Mouse (Mus musculus): Measurements from ENCODE around the gene Map4k4. TPM values are rescaled to one million over a fixed set of nuclear protein-coding genes. Genes with fewer than 3 reads are reported as not detected.

Map4k4 gene
- total RNA-seq, 2 experiments from 2014 or later = 200 to 208 TPM

DNA sequence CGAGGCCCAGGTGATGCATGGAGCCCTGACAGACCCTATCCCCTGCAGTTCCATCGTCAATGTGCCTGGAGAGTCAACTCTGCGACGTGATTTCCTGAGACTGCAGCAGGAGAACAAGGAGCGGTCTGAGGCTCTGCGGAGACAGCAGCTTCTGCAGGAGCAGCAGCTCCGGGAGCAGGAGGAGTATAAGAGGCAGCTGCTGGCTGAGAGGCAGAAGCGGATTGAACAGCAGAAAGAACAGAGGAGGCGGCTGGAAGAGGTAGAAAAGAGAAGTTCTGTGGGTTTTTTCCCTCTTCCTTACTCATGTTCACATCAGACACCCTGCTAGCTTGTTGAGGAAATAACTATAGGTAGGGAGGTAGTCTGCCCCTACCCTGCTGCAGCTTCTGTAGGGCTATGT, 89.3 kb downstream of the Map4k4 start:
- no peak for DNase-seq (ENCODE audit: low spot score in 2 of 2)

- no peak for DNase-seq (ENCODE audit: low spot score in 2 of 2)
Observed at GRCm38 (mm10) chr1:39993921-39994320, 93.2 kb downstream of the Map4k4 start.

DNA sequence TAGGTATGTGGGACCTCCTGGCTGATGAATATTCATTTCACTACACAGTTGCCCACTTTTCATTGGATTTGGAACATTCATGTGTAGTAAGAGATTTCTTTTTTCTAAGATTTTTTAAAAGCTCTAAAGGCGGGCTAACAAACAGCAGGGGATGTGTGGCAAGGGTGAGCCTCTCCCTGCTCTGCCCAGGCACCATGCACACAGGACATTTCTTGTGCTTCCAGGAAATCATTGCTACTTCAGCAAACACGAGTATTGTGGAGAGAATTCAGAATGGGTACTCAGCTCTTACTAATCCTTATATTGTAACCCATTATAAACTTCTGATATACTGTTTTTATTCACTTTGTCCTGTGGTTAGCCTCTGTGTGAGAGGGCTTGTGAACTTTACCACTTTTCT, 94.9 kb downstream of the Map4k4 start:
- no peak for DNase-seq (ENCODE audit: low spot score in 2 of 2)

DNA sequence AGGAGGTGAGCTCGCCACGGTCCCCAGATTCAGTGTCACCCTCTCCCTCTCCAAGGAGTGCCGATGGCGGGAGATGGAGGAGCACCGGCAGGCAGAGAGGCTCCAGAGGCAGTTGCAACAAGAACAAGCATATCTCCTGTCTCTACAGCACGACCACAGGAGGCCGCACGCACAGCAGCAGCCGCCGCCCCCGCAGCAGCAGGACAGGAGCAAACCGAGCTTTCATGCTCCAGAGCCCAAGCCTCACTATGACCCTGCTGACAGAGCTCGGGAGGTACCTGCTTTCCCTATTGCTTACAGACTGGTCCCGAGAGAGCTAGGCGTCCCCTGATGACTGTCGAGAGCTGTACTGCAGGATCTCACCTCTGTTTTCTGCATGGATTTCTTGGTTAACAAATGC, 99.8 kb downstream of the Map4k4 start:
- no peak for DNase-seq (ENCODE audit: low spot score in 2 of 2)

DNA sequence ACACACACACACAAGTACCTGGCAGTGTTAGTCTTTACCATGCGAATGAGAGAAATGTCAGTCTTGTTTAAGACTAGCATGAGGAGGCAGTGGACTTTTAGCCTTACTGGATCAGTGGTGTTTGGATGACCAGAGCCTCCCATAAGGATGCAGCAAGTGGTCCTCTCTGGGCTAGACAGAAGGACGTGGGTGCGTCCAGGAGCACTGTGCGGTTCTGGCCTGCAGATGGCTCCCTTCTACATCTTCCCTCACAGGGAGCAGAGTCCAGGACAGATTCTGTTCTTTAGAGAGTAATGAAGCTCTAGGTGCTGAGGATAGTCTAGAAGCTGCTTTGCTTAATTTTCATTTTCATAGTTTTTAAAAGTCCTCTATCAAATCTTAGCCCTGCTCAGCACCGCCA, 100.2 kb downstream of the Map4k4 start:
- no peak for DNase-seq (ENCODE audit: low spot score in 2 of 2)

DNA sequence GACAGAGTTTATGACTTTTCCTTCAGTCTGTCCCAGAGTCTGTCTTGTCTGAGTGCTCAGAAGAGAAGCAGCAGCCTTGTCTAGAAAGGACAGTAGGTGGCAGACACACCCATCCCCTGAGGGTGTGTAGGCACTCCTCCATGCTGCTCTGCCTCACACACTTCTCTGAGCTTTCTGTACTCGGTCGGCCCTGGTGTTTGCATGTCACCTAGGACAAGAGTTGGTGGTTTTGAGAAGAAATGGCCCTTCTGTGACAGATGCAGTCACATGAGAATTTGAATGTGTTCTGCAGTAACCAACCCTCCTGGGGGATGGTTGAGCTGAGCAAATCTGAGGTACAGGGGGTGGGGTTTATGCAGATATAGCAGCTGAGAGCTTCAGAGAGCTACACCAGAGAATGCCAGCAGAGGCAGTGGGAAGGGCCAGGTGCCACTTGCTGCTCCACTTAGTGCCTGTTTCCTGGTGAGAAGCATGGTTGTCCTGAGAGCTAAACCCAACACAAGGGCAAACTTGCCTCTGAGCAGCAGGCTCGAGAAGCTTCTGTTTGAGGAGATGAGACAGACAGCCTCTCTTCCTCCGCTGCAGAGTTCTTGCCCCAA, 101.5 kb downstream of the Map4k4 start:
- DNase-seq (ENCODE audit: low spot score in 2 of 2) = no peak

DNA sequence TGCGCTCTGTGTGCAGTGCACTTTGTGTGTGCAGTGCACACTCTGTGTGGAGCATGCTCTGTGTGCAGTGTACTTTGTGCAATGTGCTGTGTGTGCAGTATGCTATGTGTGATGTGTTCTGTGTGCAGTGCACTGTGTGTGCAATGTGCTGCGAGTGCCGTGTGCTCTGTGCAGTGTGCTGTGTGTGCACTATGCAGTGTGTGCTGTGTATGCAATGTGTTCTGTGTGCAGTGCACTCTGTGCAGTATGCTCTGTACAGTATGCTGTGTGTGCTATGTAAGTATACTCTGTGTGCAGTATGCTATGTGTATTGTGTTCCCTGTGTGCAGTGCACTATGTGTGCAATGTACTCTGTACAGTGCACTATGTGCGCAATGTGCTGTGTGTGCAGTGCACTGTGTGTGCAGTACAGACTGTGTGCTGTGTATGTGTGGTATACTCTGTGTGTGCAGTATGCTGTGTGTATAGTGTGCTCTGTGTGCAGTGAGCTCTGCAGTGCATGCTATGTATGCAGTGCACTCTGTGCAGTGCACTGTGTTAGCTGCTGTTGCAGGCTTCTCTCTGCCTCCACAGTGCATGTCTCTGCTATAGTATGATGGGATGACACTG, 105.4 kb downstream of the Map4k4 start:
- DNase-seq (ENCODE audit: low spot score in 2 of 2) = no peak

DNA sequence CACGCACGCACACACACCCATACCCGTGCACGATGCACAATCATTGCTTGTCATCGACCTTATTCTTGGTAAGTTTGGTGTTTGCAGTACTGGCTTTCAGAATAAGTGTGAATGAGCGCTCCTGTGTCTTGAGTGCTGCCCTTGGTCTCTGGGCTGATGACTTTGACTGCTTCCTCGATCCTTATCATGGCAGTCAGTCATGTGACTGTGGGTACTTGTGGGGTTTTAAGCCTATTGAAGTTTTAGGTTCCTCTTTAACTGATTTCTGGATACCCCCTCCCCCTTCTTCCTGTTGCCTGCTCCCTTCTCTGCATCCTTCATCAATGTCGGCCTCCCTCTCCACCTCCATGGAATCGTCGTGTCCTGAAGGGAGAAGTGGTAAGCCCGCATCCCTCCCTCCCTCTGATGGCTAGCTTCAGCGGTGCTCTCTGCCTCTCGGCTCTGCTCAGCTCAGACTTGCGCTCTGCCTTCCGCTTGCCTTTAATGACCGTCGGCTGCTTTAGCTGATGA, 107.3 kb downstream of the Map4k4 start:
- DNase-seq (ENCODE audit: low spot score in 2 of 2) = no peak

- DNase-seq (ENCODE audit: low spot score in 2 of 2) = no peak
Observed at GRCm38 (mm10) chr1:40012696-40013095, 112.0 kb downstream of the Map4k4 start.

- no peak for DNase-seq (ENCODE audit: low spot score in 2 of 2)
Observed at GRCm38 (mm10) chr1:40015066-40015678, 114.5 kb downstream of the Map4k4 start.

- no peak for DNase-seq (ENCODE audit: low spot score in 2 of 2)
Observed at GRCm38 (mm10) chr1:40021617-40022016, 120.9 kb downstream of the Map4k4 start.

GRCm38 (mm10) chr1:40022472-40023135, 121.9 kb downstream of the Map4k4 start:
- no peak for DNase-seq (ENCODE audit: low spot score in 2 of 2)

GRCm38 (mm10) chr1:40023206-40023605, 122.5 kb downstream of the Map4k4 start:
- DNase-seq (ENCODE audit: low spot score in 2 of 2) = no peak

DNA sequence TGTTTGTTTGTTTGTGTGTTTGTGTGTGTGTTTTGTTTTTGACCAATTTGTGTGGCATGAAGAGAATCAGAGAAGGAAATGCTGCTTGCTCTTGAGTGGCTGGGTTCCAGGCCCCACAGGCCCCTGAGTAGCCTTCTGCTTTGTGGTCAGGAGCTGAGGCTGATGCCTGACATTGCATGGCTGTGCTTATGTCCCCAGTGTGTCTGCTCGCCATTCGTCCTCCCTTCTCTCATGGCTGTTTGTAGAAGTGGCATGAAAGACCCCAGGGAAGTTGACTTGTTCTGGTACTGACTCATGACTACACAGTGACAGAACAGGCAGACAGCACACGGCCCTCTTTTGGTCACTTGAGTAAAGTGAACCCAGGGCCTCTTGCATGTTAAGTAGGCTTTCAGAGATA, 123.0 kb downstream of the Map4k4 start:
- DNase-seq (ENCODE audit: low spot score in 2 of 2) = no peak

GRCm38 (mm10) chr1:40024554-40025320, 124.0 kb downstream of the Map4k4 start:
- DNase-seq (ENCODE audit: low spot score in 2 of 2) = no peak

DNA sequence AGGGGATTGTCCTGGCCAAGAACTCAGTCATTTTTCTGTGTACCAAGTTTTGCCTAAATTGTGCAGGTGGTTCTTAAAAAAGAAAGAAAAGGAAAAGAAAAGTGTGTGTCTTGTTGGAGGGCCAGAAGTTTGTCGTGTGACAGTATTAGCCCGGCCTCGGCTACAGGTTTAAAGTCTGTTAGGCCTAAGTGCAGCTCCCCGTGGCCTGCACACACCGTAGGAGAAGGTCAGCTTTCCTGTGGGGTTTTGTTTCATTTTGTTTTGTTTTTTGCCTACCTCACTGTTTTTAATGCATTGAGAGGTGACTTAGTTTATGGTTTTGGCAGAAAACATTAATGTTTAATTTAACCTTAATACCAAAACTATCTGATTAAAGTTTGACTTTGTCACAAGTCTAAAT, 124.7 kb downstream of the Map4k4 start:
- DNase-seq (ENCODE audit: low spot score in 2 of 2) = no peak

- DNase-seq (ENCODE audit: low spot score in 2 of 2) = no peak
Observed at GRCm38 (mm10) chr1:40027116-40027620, 126.5 kb downstream of the Map4k4 start.

- DNase-seq (ENCODE audit: low spot score in 2 of 2) = no peak
Observed at GRCm38 (mm10) chr1:40028207-40028998, 127.7 kb downstream of the Map4k4 start.

- DNase-seq (ENCODE audit: low spot score in 2 of 2) = no peak
Observed at GRCm38 (mm10) chr1:40029597-40029996, 128.9 kb downstream of the Map4k4 start.

- DNase-seq (ENCODE audit: low spot score in 2 of 2) = no peak
Observed at GRCm38 (mm10) chr1:40030287-40030975, 129.7 kb downstream of the Map4k4 start.

Measured in adrenal gland, postnatal 4 days (tissue).